Mouse (Mus musculus) MEL (cell line): Measurements from ENCODE around the gene Rpl18a. TPM values are rescaled to one million over a fixed set of nuclear protein-coding genes. Genes with fewer than 3 reads are reported as not detected.

Experiments
- DNase-seq: peaks from one replicate; pipeline ENCODE4 v3.0.0; 2011; ENCODE audit warnings: low read depth, low spot score
- H3K27ac ChIP-seq: 2 replicates; pipeline ENCODE4 v1.5.1; 2012; ENCODE audit warnings: low read depth, mild to moderate bottlenecking, control low read depth, low read length, moderate library complexity; ENCODE audit not compliant: control insufficient read depth
- H3K27me3 ChIP-seq, 2 experiments: fragments of 150-350 bp in 1 of 2; sonication (generic) in 1 of 2; 2 replicates each; pipeline ENCODE4 v1.6.1; 2012; ENCODE audit warnings: low read length in 2 of 2, mild to moderate bottlenecking in 2 of 2, improper control_type of control experiment in 1 of 2, moderate library complexity in 1 of 2; ENCODE audit not compliant: insufficient read depth in 2 of 2, control insufficient read depth in 1 of 2
- H3K36me3 ChIP-seq, 2 experiments: 2 replicates each; pipeline ENCODE4 v1.6.1; 2012 to 2014; ENCODE audit warnings: low read length in 2 of 2, improper control_type of control experiment in 1 of 2, inconsistent platforms in 1 of 2, mild to moderate bottlenecking in 1 of 2; ENCODE audit not compliant: insufficient read depth in 2 of 2, control insufficient read depth in 1 of 2
- H3K4me1 ChIP-seq, 2 experiments: fragments of 150-350 bp in 1 of 2; sonication (generic) in 1 of 2; 2 replicates each; pipeline ENCODE4 v1.6.1; 2012; ENCODE audit warnings: low read length in 2 of 2, improper control_type of control experiment in 1 of 2, mild to moderate bottlenecking in 1 of 2; ENCODE audit not compliant: insufficient read depth in 2 of 2, control insufficient read depth in 1 of 2
- H3K4me3 ChIP-seq, 2 experiments: fragments of 150-350 bp in 1 of 2; sonication (generic) in 1 of 2; 2 replicates each; pipeline ENCODE4 v1.5.1; 2012; ENCODE audit warnings: low read depth in 2 of 2, low read length in 2 of 2, mild to moderate bottlenecking in 2 of 2, moderate library complexity in 2 of 2, control low read depth in 1 of 2, improper control_type of control experiment in 1 of 2; ENCODE audit not compliant: control insufficient read depth in 1 of 2, insufficient read depth in 1 of 2
- H3K79me2 ChIP-seq: 2 replicates; pipeline ENCODE4 v1.6.1; 2012; ENCODE audit warnings: mild to moderate bottlenecking, low read length, moderate library complexity; ENCODE audit not compliant: control insufficient read depth, poor library complexity, insufficient read depth
- H3K9ac ChIP-seq: 2 replicates; pipeline ENCODE4 v1.6.1; 2012; ENCODE audit warnings: low read depth, mild to moderate bottlenecking, control low read depth, low read length, moderate library complexity; ENCODE audit not compliant: control insufficient read depth, poor library complexity, severe bottlenecking
- H3K9me3 ChIP-seq: fragments of 150-350 bp; sonication (generic); replicated peaks from 2 replicates; pipeline ENCODE4 v1.6.1; 2012; ENCODE audit warnings: mild to moderate bottlenecking, low read length, improper control_type of control experiment, moderate library complexity; ENCODE audit not compliant: insufficient read depth
- CHD1 ChIP-seq: IDR thresholded peaks from 2 replicates; pipeline ENCODE4 v1.6.1; 2012; ENCODE audit warnings: low read depth, mild to moderate bottlenecking, inconsistent platforms, low read length, improper control_type of control experiment
- CHD2 ChIP-seq: IDR thresholded peaks from 2 replicates; pipeline ENCODE4 v1.6.1; 2011; ENCODE audit warnings: low read length, improper control_type of control experiment
- CTCF ChIP-seq, 3 experiments: IDR thresholded peaks in 2 of 3; conservative IDR thresholded peaks in 1 of 3; 2 replicates each; pipeline ENCODE4 v1.5.1; 2011 to 2012; ENCODE audit warnings: low read length in 3 of 3, low read depth in 2 of 3, mild to moderate bottlenecking in 2 of 3, improper control_type of control experiment in 1 of 3, inconsistent platforms in 1 of 3, mixed read lengths in 1 of 3, moderate library complexity in 1 of 3; ENCODE audit not compliant: control insufficient read depth in 1 of 3, insufficient read depth in 1 of 3, poor library complexity in 1 of 3, severe bottlenecking in 1 of 3
- EP300 ChIP-seq, 2 experiments: IDR thresholded peaks; 2 replicates each; pipeline ENCODE4 v1.6.1; 2011; ENCODE audit warnings: improper control_type of control experiment in 2 of 2, low read length in 2 of 2, low read depth in 1 of 2, mild to moderate bottlenecking in 1 of 2
- ETS1 ChIP-seq: IDR thresholded peaks from 2 replicates; pipeline ENCODE4 v1.6.1; 2012; ENCODE audit warnings: low read depth, mild to moderate bottlenecking, inconsistent platforms, low read length, improper control_type of control experiment, moderate library complexity
- GABPA ChIP-seq: IDR thresholded peaks from 2 replicates; pipeline ENCODE4 v1.6.1; 2012; ENCODE audit warnings: low read depth, mild to moderate bottlenecking, inconsistent platforms, low read length, improper control_type of control experiment, moderate library complexity
- GATA1 ChIP-seq: IDR thresholded peaks from 2 replicates; pipeline ENCODE4 v1.6.1; 2011; ENCODE audit warnings: low read depth, low read length, improper control_type of control experiment
- HCFC1 ChIP-seq: IDR thresholded peaks from 2 replicates; pipeline ENCODE4 v1.6.1; 2012; ENCODE audit warnings: low read depth, mild to moderate bottlenecking, inconsistent platforms, low read length, improper control_type of control experiment, moderate library complexity
- JUND ChIP-seq: IDR thresholded peaks from 2 replicates; pipeline ENCODE4 v1.6.1; 2011; ENCODE audit warnings: low read depth, mild to moderate bottlenecking, improper control_type of control experiment, low read length
- MAZ ChIP-seq: IDR thresholded peaks from 2 replicates; pipeline ENCODE4 v1.6.1; 2012; ENCODE audit warnings: low read depth, mild to moderate bottlenecking, inconsistent platforms, low read length, improper control_type of control experiment
- MXI1 ChIP-seq: IDR thresholded peaks from 2 replicates; pipeline ENCODE4 v1.6.1; 2011; ENCODE audit warnings: mild to moderate bottlenecking, low read depth, low read length, improper control_type of control experiment
- MYB ChIP-seq: IDR thresholded peaks from 2 replicates; pipeline ENCODE4 v1.6.1; 2011; ENCODE audit warnings: mild to moderate bottlenecking, low read depth, low read length, improper control_type of control experiment
- MYC ChIP-seq: IDR thresholded peaks from 2 replicates; pipeline ENCODE4 v1.6.1; 2011; ENCODE audit warnings: low read depth, mild to moderate bottlenecking, low read length, improper control_type of control experiment, moderate library complexity
- POLR2AphosphoS2 ChIP-seq: IDR thresholded peaks from 2 replicates; pipeline ENCODE4 v1.6.1; 2011; ENCODE audit warnings: low read length, improper control_type of control experiment
- POLR2AphosphoS5 ChIP-seq: IDR thresholded peaks from 2 replicates; pipeline ENCODE4 v1.6.1; 2012; ENCODE audit warnings: low read depth, borderline replicate concordance, mild to moderate bottlenecking, inconsistent platforms, low read length, moderate library complexity, mixed read lengths
- SIN3A ChIP-seq: IDR thresholded peaks from 2 replicates; pipeline ENCODE4 v1.6.1; 2012; ENCODE audit warnings: low read length, improper control_type of control experiment, inconsistent platforms
- SMC3 ChIP-seq: IDR thresholded peaks from 2 replicates; pipeline ENCODE4 v1.6.1; 2011; ENCODE audit warnings: low read depth, low read length, improper control_type of control experiment
- UBTF ChIP-seq: IDR thresholded peaks from 2 replicates; pipeline ENCODE4 v1.6.1; 2012; ENCODE audit warnings: low read depth, mild to moderate bottlenecking, inconsistent platforms, low read length, improper control_type of control experiment, moderate library complexity, borderline replicate concordance; ENCODE audit not compliant: insufficient read depth
- polyA plus RNA-seq, 2 experiments: library from polyadenylated mRNA; stranded (reverse) in 1 of 2; unstranded in 1 of 2; fragments of >175 nt in 1 of 2; fragments of >200 nt in 1 of 2; gene quantifications; 2 replicates each; pipeline versions ENCODE4 v1.2.1 to v1.2.4; 2012; ENCODE audit warnings: low replicate concordance in 2 of 2, low read depth in 1 of 2; ENCODE audit not compliant: insufficient read length in 2 of 2, insufficient read depth in 1 of 2, missing spikeins in 1 of 2
- total RNA-seq: library from RNA; depleted of rRNA; stranded (reverse); fragments of 300-350 nt; gene quantifications from 2 replicates; pipeline ENCODE4 v1.2.3, GENCODE M21; 2012

The Rpl18a gene
- total and polyA plus RNA-seq, 3 experiments: 5,399 to 5,671 TPM; not detected in 1

DNA sequence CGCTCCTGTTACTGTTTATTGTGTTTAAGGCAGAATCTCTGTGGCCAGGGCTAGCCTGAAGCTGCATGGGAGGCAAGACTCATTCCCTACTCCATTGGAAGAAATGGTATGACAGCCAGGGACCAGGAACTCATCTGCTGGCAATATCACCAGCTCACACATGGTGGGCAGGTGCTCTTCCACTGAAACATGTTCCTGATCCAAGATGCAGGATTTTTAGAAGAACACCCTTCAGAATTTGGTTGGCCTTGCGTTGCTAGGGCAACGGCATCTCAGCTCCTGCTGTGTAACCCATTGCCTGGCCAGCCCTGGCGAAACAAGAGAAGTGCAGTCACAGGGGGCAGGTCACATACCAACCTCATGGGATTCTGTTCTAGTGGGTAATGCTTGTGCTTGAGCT is 17.7 kb downstream of the Rpl18a start:
- Histone ChIP-seq H3K9ac (no peak overlapping the region), H3K4me1 (no peaks in the 10 kb centered on the region), H3K27me3 (no peaks in the 10 kb centered on the region)
- TF ChIP-seq EP300 (IDR thresholded peaks at IDR 0.05; ENCODE audit: low read depth in 1 of 2, low read length in 2 of 2) (no peak), ETS1 (no peak), POLR2AphosphoS5 (no peak), MYC (no peak), MYB (no peak), UBTF (no peak), GABPA (no peak), GATA1 (no peak)
- TF ChIP-seq, all 39 proteins: peak for 0
- no peaks in the 10 kb centered on the region for H3K36me3 ChIP-seq
- H3K79me2 ChIP-seq: no peaks in the 10 kb centered on the region
- DNase-seq: no peak
- H3K4me3 ChIP-seq: no peak overlapping the region
- H3K27ac ChIP-seq: no peak overlapping the region
- H3K9me3 ChIP-seq: no peaks in the 10 kb centered on the region

DNA sequence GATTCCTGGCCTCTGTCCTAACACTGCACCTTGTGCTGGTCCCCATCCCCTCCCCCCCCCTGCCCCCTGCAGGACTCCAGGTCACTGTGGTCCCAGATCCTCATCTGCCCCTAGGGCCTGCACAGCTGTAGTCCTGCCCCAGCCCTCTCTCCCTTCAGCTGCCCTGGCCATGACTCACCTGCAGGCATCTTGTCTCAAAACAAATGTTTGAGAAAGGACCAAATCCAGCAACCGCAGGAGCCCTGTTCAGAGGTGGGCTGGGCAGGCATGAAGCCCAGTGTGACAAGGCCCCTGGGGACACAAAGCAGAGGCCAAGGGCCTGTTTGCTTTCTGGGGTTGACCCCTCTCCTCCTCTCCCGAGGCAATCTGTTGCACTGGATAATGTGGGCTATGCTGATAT is 19.0 kb downstream of the Rpl18a start:
- Histone ChIP-seq H3K27me3 (no peaks in the 10 kb centered on the region), H3K9ac (no peak overlapping the region), H3K9me3 (no peaks in the 10 kb centered on the region), H3K4me3 (no peak overlapping the region), H3K36me3 (no peaks in the 10 kb centered on the region), H3K4me1 (0 out of 4 replicates have a peak, but pooled peaks cover 0 to 3% of the 10 kb centered on the region in 2 experiments), H3K79me2 (no peaks in the 10 kb centered on the region), H3K27ac (no peak overlapping the region)
- no peak for TF ChIP-seq CHD1
- DNase-seq: no peak

DNA sequence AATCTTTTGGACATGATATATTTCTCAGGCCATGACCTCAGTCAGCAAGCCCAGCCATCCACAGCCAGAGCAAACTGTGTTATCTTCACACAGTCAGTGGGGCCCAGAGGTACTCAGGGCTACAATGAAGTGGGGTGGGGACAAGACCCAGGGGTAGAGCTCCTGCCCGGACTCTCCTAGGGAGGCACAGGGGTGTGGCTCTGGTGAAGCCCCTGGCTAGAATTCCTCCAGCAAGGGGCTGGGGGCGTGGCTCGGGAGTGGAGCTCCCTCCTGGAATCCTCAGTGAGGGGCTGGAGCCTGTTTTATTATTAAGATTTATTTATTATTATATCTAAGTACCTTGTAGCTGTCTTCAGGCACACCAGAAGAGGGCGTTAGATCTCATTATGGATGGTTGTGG is 20.8 kb downstream of the Rpl18a start:
- no peaks in the 10 kb centered on the region for H3K9me3 ChIP-seq
- no peak for TF ChIP-seq POLR2AphosphoS5
- no peak for TF ChIP-seq GABPA
- no peak for TF ChIP-seq POLR2AphosphoS2
- TF ChIP-seq MXI1: no peak
- TF ChIP-seq CHD2: no peak
- TF ChIP-seq JUND: no peak
- no peak for TF ChIP-seq SIN3A
- TF ChIP-seq HCFC1: no peak
- TF ChIP-seq MAZ: no peak
- TF ChIP-seq CTCF (IDR thresholded peaks at IDR 0.05 in 2 of 3, conservative IDR thresholded peaks at IDR 0.05 in 1 of 3; ENCODE audit: control insufficient read depth in 1 of 3, insufficient read depth in 1 of 3, low read depth in 2 of 3, low read length in 3 of 3, poor library complexity in 1 of 3, severe bottlenecking in 1 of 3): no peak
- no peak for TF ChIP-seq SMC3
- TF ChIP-seq, all 39 proteins: peak for 0
- H3K27me3 ChIP-seq: no peaks in the 10 kb centered on the region
- H3K27ac ChIP-seq: no peak overlapping the region
- no peak overlapping the region for H3K4me3 ChIP-seq
- H3K4me1 ChIP-seq: peaks cover 0 to 7% of the 10 kb centered on the region in 2 experiments; a peak in 1 of 4 replicates
- peaks cover 5% of the 10 kb centered on the region for H3K79me2 ChIP-seq
- H3K36me3 ChIP-seq: no peaks in the 10 kb centered on the region
- no peak overlapping the region for H3K9ac ChIP-seq
- no peak for DNase-seq
